Mouse (Mus musculus): Measurements from ENCODE around the gene Krtap28-10. TPM values are rescaled to one million over a fixed set of nuclear protein-coding genes. Genes with fewer than 3 reads are reported as not detected.

The Krtap28-10 gene
- total and polyA plus RNA-seq, 2 experiments from 2014 or later = not detected

DNA sequence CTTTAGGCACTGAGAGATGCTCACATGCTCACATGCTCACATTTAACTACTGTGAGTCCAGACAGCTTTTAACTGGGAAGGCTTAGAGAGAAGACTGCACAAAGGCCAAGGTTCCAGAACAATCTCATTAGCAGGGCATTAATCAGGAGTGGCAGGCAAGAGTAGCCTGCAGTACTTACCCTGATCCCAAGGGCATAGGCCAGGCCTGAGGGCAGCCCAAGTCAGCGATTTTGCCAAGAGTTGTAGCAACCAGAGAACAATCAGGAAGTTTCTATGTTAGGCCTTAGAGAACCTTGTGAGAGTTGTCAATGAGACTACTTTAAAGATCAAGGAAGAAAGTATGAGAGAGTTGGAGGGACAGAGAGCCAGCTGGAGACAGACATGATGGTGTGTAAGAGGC lies 16.2 kb upstream of the Krtap28-10 start:
- H3K4me3 ChIP-seq (ENCODE audit: low read depth, low read length) = no peak overlapping the region
- WGBS = 59% methylated on average over 1 of the region's 1 CpGs

DNA sequence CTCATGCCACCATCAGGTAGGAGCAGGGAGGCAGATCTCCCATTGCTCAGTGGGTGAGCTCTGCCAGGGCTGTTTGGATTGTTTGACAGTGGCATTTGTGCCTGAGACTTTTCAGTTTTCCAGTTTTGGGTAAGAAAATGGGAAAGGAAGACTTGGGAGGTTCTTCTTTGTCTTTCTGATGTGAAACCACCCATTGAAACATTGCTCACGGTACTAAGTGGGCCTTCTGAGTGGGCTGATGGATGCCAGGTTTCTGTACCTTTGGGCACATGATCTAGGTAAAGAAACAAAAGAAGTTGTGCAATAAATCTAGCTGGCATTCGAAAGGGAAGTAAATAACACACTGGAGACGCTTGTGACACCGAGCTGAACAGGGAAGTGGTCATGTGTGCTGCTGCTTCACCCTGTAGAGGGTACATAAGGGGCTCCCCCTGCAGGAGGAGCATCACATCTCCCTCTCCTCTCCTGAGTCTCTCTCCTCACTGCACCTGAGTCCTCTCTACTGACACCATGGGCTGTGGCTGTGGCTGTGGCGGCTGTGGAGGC lies 2.7 kb upstream of the Krtap28-10 start, which contains the start of gene Gm47969:
Gene Gm47969, plus strand, starts transcription at position 51 of the 546 bp plus-strand sequence.
- no peak for DNase-seq (ENCODE audit: low spot score)
- no peak for TF ChIP-seq EP300 (IDR thresholded peaks at IDR 0.05; ENCODE audit: low read depth)
- no peak for TF ChIP-seq CTCF (IDR thresholded peaks at IDR 0.05; ENCODE audit: low read depth)
- ATAC-seq (ENCODE audit: insufficient read depth, low read depth) = no peak
- H3K4me3 ChIP-seq (ENCODE audit: low read depth, low read length) = no peak within 1 kb of the TSS
- no peak within 1 kb of the TSS for H3K27ac ChIP-seq (ENCODE audit: low read depth)
- H3K27me3 ChIP-seq (ENCODE audit: control insufficient read depth, insufficient read depth, low read length) = no peaks in the 10 kb centered on the region
- no peak within 1 kb of the TSS for H3K4me2 ChIP-seq (ENCODE audit: low read depth, low read length)
- no peak within 1 kb of the TSS for H3K9ac ChIP-seq (replicated peaks; ENCODE audit: low read depth, low read length)
- no peaks in the 10 kb centered on the region for H3K9me3 ChIP-seq (replicated peaks; ENCODE audit: control insufficient read depth, low read length)
- no peaks in the 10 kb centered on the region for H3K36me3 ChIP-seq (replicated peaks; ENCODE audit: control insufficient read depth, insufficient read depth, low read length)
- 70% methylated on average over 5 of the region's 5 CpGs for WGBS
- H3K4me1 ChIP-seq (ENCODE audit: control insufficient read depth, insufficient read depth) = no peaks in the 10 kb centered on the region

More for the DNA sequence above, 16.2 kb upstream of the Krtap28-10 start:
- H3K27ac ChIP-seq (ENCODE audit: low read depth) = no peak overlapping the region
- H3K4me1 ChIP-seq (ENCODE audit: control insufficient read depth, insufficient read depth) = peaks cover 15% of the 10 kb centered on the region
- H3K9me3 ChIP-seq (replicated peaks; ENCODE audit: control insufficient read depth, low read length) = no peaks in the 10 kb centered on the region
- ATAC-seq (ENCODE audit: insufficient read depth, low read depth) (no peak), DNase-seq (ENCODE audit: low spot score) (no peak)
- no peak overlapping the region for H3K9ac ChIP-seq (replicated peaks; ENCODE audit: low read depth, low read length)
- no peaks in the 10 kb centered on the region for H3K36me3 ChIP-seq (replicated peaks; ENCODE audit: control insufficient read depth, insufficient read depth, low read length)
- no peaks in the 10 kb centered on the region for H3K27me3 ChIP-seq (ENCODE audit: control insufficient read depth, insufficient read depth, low read length)
- H3K4me2 ChIP-seq (ENCODE audit: low read depth, low read length) = no peak overlapping the region
- TF ChIP-seq EP300 (IDR thresholded peaks at IDR 0.05; ENCODE audit: low read depth) = no peak
- TF ChIP-seq CTCF (IDR thresholded peaks at IDR 0.05; ENCODE audit: low read depth) = no peak

DNA sequence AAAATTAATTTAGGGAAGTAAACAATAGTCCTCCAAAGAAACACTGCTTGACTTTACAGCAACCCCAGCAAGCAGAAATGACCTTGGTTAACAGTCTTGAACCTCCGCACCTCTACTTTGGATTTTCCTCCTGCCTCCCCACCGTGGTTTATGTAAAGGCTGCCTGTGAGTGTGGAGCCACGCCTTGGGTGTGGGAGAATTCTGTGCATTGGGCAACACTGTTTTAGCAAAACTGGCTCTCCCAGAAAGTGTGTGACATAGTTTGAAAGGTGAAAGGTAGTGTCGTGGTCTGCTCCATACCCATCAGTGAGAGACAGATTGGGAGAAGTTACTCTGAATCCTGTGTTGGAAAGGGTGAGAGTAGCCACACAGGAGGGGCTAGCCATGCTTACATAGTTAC lies 3.2 kb downstream of the Krtap28-10 start:
- 85% methylated on average over 4 of the region's 4 CpGs for WGBS
- no peaks in the 10 kb centered on the region for H3K9me3 ChIP-seq (replicated peaks; ENCODE audit: control insufficient read depth, low read length)
- ATAC-seq (ENCODE audit: insufficient read depth, low read depth) = no peak

DNA sequence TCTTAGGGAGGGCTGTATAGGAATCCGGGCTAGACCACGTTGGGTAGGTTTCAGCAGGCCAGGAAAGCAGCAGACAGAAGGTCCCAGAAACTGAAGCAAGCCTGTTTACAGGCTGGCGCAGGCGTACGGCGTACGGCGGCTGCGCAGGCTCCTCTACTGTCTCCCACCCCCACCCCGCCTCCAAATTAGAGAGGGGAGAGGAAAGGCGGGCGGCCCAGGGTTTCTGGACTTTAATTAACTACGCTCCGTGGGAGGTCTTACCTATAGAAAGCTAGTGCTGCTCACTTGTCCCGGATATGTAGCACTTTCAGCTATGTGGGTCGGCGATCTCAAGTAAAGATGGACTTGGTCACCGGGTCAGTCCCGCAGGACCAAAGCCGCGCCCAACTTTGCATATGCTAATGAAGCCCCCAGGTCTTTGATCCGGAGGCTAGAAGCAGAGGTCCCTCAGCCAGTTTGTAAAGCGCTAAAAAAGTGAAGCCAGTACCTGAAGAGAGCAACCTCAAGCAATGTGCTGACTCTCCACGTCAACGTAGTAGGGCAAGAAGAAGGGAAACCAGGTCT lies 4.1 kb downstream of the Krtap28-10 start, which contains the start of gene Slc19a3:
Gene Slc19a3, minus strand, starts transcription at position 340 of the 564 bp plus-strand sequence.
- Histone ChIP-seq H3K27ac (ENCODE audit: low read depth) (peak within 1 kb of the TSS; percentile 68), H3K27me3 (ENCODE audit: control insufficient read depth, insufficient read depth, low read length) (no peaks in the 10 kb centered on the region), H3K9me3 (replicated peaks; ENCODE audit: control insufficient read depth, low read length) (no peaks in the 10 kb centered on the region), H3K36me3 (replicated peaks; ENCODE audit: control insufficient read depth, insufficient read depth, low read length) (no peaks in the 10 kb centered on the region), H3K4me3 (ENCODE audit: low read depth, low read length) (peak within 1 kb of the TSS; percentile 62), H3K4me2 (ENCODE audit: low read depth, low read length) (peak within 1 kb of the TSS; percentile 76), H3K4me1 (ENCODE audit: control insufficient read depth, insufficient read depth) (peaks cover 8% of the 10 kb centered on the region), H3K9ac (replicated peaks; ENCODE audit: low read depth, low read length) (peak within 1 kb of the TSS; percentile 55; the same call in 1 of the 2 replicates)
- TF ChIP-seq CTCF (IDR thresholded peaks at IDR 0.05; ENCODE audit: low read depth) (no peak), EP300 (IDR thresholded peaks at IDR 0.05; ENCODE audit: low read depth) (no peak)
- under 1% methylated on average over 25 of the region's 25 CpGs for WGBS
- peak; percentile 96 for ATAC-seq (ENCODE audit: insufficient read depth, low read depth)
- DNase-seq (ENCODE audit: low spot score) = peak; percentile 66

More for the DNA sequence above, 3.2 kb downstream of the Krtap28-10 start:
- no peak for DNase-seq (ENCODE audit: low spot score)
- Histone ChIP-seq H3K4me2 (ENCODE audit: low read depth, low read length) (no peak overlapping the region), H3K9ac (replicated peaks; ENCODE audit: low read depth, low read length) (no peak overlapping the region), H3K27me3 (ENCODE audit: control insufficient read depth, insufficient read depth, low read length) (no peaks in the 10 kb centered on the region), H3K36me3 (replicated peaks; ENCODE audit: control insufficient read depth, insufficient read depth, low read length) (no peaks in the 10 kb centered on the region), H3K4me1 (ENCODE audit: control insufficient read depth, insufficient read depth) (peaks cover 8% of the 10 kb centered on the region), H3K27ac (ENCODE audit: low read depth) (no peak overlapping the region), H3K4me3 (ENCODE audit: low read depth, low read length) (no peak overlapping the region)
- TF ChIP-seq CTCF (IDR thresholded peaks at IDR 0.05; ENCODE audit: low read depth) (no peak), EP300 (IDR thresholded peaks at IDR 0.05; ENCODE audit: low read depth) (no peak)

DNA sequence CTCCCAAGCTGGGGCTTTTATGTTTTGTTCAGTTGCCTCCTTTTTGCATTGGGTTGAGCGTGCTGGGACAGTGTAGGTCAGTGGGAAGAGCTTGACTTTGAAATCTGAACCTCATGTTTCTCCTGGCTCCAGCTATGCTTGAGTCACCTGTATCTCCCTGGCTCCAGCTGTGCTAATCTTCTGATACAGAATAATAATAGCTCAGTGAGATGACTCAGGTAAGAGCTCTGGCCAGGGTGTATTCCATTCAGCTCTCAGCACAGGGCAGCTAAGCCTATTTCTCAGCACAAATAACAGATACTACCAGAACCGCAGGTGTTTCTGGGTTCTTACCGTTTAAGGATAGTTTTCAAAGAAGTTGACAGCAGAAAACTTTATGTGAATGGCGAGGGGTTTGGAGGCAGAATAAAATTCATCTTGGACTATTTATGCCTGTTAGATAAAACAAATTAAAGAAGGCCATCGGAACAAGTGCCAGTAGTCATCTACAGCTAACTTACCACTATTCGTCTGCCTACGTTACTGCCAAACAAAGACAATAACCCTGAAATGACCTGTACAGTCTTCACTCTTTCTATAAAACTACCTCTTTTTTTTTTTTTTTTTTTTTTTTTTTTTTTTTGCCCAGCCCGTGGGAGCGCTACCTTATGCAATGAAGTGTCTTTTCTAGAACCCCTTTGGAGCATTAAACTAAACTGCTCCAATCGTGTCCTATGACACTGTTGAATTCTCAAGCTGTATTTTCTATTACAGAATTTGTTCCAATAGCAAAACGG lies 5.2 kb downstream of the Krtap28-10 start:
- Histone ChIP-seq H3K9ac (replicated peaks; ENCODE audit: low read depth, low read length) (no peak overlapping the region), H3K27ac (ENCODE audit: low read depth) (no peak overlapping the region), H3K27me3 (ENCODE audit: control insufficient read depth, insufficient read depth, low read length) (no peaks in the 10 kb centered on the region), H3K9me3 (replicated peaks; ENCODE audit: control insufficient read depth, low read length) (no peaks in the 10 kb centered on the region), H3K4me2 (ENCODE audit: low read depth, low read length) (no peak overlapping the region; the same call in 1 of the 2 replicates), H3K4me3 (ENCODE audit: low read depth, low read length) (no peak overlapping the region; the same call in 1 of the 2 replicates), H3K36me3 (replicated peaks; ENCODE audit: control insufficient read depth, insufficient read depth, low read length) (no peaks in the 10 kb centered on the region), H3K4me1 (ENCODE audit: control insufficient read depth, insufficient read depth) (peaks cover 13% of the 10 kb centered on the region)
- DNase-seq (ENCODE audit: low spot score) (no peak), ATAC-seq (ENCODE audit: insufficient read depth, low read depth) (no peak)
- TF ChIP-seq EP300 (IDR thresholded peaks at IDR 0.05; ENCODE audit: low read depth) (no peak), CTCF (IDR thresholded peaks at IDR 0.05; ENCODE audit: low read depth) (no peak)
- 73% methylated on average over 11 of the region's 11 CpGs for WGBS

Data from heart, postnatal 0 days (tissue).